Mouse (Mus musculus): ENCODE measurements at regions not wholly inside any gene's neighbourhood (a gene's known extent, or its start where the extent isn't known, plus 50 kb on each side); places are given as distances from the start of the nearest gene placed in this dataset.

- Histone ChIP-seq H3K27me3 (ENCODE audit: control insufficient read depth, insufficient read depth, insufficient read length) (no peaks in the 10 kb centered on the region), H3K4me3 (ENCODE audit: insufficient read depth, poor library complexity, severe bottlenecking) (no peak overlapping the region), H3K79me2 (ENCODE audit: control insufficient read depth, insufficient read depth) (no peaks in the 10 kb centered on the region), H3K36me3 (ENCODE audit: control insufficient read depth, insufficient read depth) (no peaks in the 10 kb centered on the region), H3K79me3 (ENCODE audit: low read depth) (no peaks in the 10 kb centered on the region), H3ac (ENCODE audit: control insufficient read depth, insufficient read length, low read depth) (no peak overlapping the region)
- TF ChIP-seq CEBPB (IDR thresholded peaks at IDR 0.05; ENCODE audit: low read depth) (no peak), CTCF (IDR thresholded peaks at IDR 0.05; ENCODE audit: control insufficient read depth, insufficient read depth, insufficient read length) (no peak), MYOG (IDR thresholded peaks at IDR 0.05; ENCODE audit: control insufficient read depth, extremely low read depth, insufficient read length) (no peak), USF1 (IDR thresholded peaks at IDR 0.05; ENCODE audit: low read depth) (no peak)
Observed at GRCm38 (mm10) chr4:87700508-87700907, 332.7 kb downstream of the Mllt3 start.

DNA sequence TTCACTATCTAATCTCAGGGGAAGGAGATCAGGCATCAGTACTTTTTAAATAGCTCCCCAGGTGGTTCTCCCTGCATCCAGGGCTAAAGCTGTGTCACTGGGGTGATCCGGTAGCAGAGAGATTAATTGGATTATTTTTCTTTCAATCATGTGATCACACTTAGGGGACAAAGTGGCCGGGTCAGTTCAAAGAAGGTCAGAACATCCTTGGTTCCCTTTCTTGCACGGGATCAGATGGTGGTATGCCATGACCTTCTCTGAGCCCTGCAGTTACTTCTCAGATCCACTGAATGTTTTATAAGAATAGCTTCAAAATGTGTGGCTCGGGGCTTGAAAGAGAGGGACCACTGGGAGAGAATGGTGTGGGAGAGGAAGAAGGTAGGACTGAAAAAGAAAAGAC is 333.6 kb downstream of the Mllt3 start:
- H3K27me3 ChIP-seq (ENCODE audit: control insufficient read depth, insufficient read depth, insufficient read length) = no peaks in the 10 kb centered on the region
- no peaks in the 10 kb centered on the region for H3K79me2 ChIP-seq (ENCODE audit: control insufficient read depth, insufficient read depth)
- no peaks in the 10 kb centered on the region for H3K36me3 ChIP-seq (ENCODE audit: control insufficient read depth, insufficient read depth)
- TF ChIP-seq USF1 (IDR thresholded peaks at IDR 0.05; ENCODE audit: low read depth) (no peak), MYOD1 (IDR thresholded peaks at IDR 0.05; ENCODE audit: control insufficient read depth, insufficient read length, low read depth) (no peak), FOSL1 (IDR thresholded peaks at IDR 0.05; ENCODE audit: insufficient read depth, low read length, poor library complexity, severe bottlenecking) (no peak), MAX (IDR thresholded peaks at IDR 0.05) (no peak), CEBPB (IDR thresholded peaks at IDR 0.05; ENCODE audit: low read depth) (no peak), CTCF (IDR thresholded peaks at IDR 0.05; ENCODE audit: control insufficient read depth, insufficient read depth, insufficient read length) (no peak), MYOG (IDR thresholded peaks at IDR 0.05; ENCODE audit: control insufficient read depth, extremely low read depth, insufficient read length) (no peak)
- no peak overlapping the region for H3K4me3 ChIP-seq (ENCODE audit: insufficient read depth, poor library complexity, severe bottlenecking)
- no peaks in the 10 kb centered on the region for H3K79me3 ChIP-seq (ENCODE audit: low read depth)
- H3ac ChIP-seq (ENCODE audit: control insufficient read depth, insufficient read length, low read depth) = no peak overlapping the region

DNA sequence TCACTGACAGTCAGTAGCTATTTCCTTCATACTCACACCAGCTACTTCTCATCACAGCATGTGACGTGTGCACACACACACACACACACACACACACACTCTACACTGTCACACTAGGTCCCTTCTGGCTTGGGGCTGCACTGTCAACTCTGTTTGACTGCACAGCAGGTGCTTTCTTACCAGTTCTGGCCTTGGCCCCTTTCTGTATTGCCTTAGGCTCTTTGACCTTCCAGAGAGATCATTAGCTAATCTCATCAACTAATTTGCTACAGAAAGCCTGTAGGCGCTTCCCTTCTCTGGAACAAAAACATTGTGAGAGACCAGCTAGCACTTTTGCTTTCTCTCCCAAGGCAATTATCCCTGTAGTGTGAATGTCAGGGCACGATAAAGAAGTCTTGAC is 334.4 kb downstream of the Mllt3 start:
- Histone ChIP-seq H3K36me3 (ENCODE audit: control insufficient read depth, insufficient read depth) (no peaks in the 10 kb centered on the region), H3K27me3 (ENCODE audit: control insufficient read depth, insufficient read depth, insufficient read length) (no peaks in the 10 kb centered on the region), H3K79me2 (ENCODE audit: control insufficient read depth, insufficient read depth) (no peaks in the 10 kb centered on the region), H3K79me3 (ENCODE audit: low read depth) (no peaks in the 10 kb centered on the region), H3ac (ENCODE audit: control insufficient read depth, insufficient read length, low read depth) (no peak overlapping the region), H3K4me3 (ENCODE audit: insufficient read depth, poor library complexity, severe bottlenecking) (no peak overlapping the region)
- no peak for TF ChIP-seq FOSL1 (IDR thresholded peaks at IDR 0.05; ENCODE audit: insufficient read depth, low read length, poor library complexity, severe bottlenecking)
- no peak for TF ChIP-seq CTCF (IDR thresholded peaks at IDR 0.05; ENCODE audit: control insufficient read depth, insufficient read depth, insufficient read length)
- TF ChIP-seq CEBPB (IDR thresholded peaks at IDR 0.05; ENCODE audit: low read depth) = no peak

DNA sequence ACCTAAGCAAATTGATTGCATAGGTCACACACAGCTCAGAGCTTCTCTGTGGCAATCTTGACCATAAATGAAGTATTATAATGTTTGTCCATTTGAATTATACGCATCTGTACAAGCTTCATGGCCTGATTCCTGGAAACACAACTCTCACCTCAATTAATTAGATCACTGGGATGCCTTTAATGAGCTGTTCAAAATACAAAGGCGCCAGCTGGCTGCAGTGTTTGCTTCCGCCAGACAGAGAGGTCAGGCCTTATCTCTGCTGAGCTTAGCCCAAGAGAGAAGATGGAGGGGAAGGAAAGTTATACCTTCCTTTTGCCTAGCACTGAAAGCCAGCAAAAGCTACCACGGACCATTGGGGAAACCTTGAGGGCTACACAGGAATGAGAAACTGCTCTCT is 336.2 kb downstream of the Mllt3 start:
- no peaks in the 10 kb centered on the region for H3K79me3 ChIP-seq (ENCODE audit: low read depth)

DNA sequence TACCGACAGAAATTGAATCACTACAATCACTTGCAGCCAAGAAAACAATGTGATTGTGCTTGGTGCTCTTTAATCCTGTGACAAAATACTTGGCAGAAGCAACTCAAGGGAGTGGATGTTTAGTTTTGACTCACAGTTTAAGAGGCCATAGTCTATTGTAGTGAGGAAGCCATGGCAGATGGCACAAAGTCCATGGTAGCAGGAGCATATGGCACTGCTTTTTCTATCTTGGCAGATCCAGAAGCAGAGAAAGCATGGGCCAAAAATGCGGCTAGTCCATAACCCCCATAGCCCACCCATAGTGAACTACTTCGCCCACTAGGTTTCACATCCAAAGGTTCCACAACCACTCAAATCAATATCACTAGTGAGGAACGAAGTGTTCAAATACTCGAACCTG is 337.4 kb downstream of the Mllt3 start:
- H3ac ChIP-seq (ENCODE audit: control insufficient read depth, insufficient read length, low read depth) = no peak overlapping the region
- H3K27me3 ChIP-seq (ENCODE audit: control insufficient read depth, insufficient read depth, insufficient read length) = no peaks in the 10 kb centered on the region
- no peaks in the 10 kb centered on the region for H3K79me3 ChIP-seq (ENCODE audit: low read depth)
- H3K36me3 ChIP-seq (ENCODE audit: control insufficient read depth, insufficient read depth) = no peaks in the 10 kb centered on the region
- no peaks in the 10 kb centered on the region for H3K79me2 ChIP-seq (ENCODE audit: control insufficient read depth, insufficient read depth)
- TF ChIP-seq CEBPB (IDR thresholded peaks at IDR 0.05; ENCODE audit: low read depth) (no peak), CTCF (IDR thresholded peaks at IDR 0.05; ENCODE audit: control insufficient read depth, insufficient read depth, insufficient read length) (no peak), FOSL1 (IDR thresholded peaks at IDR 0.05; ENCODE audit: insufficient read depth, low read length, poor library complexity, severe bottlenecking) (no peak), MYOG (IDR thresholded peaks at IDR 0.05; ENCODE audit: control insufficient read depth, extremely low read depth, insufficient read length) (no peak), MYOD1 (IDR thresholded peaks at IDR 0.05; ENCODE audit: control insufficient read depth, insufficient read length, low read depth) (no peak), MAX (IDR thresholded peaks at IDR 0.05) (no peak), USF1 (IDR thresholded peaks at IDR 0.05; ENCODE audit: low read depth) (no peak)
- H3K4me3 ChIP-seq (ENCODE audit: insufficient read depth, poor library complexity, severe bottlenecking) = no peak overlapping the region

More for the DNA sequence above, 336.2 kb downstream of the Mllt3 start:
- TF ChIP-seq CTCF (IDR thresholded peaks at IDR 0.05; ENCODE audit: control insufficient read depth, insufficient read depth, insufficient read length) = no peak
- TF ChIP-seq MYOG (IDR thresholded peaks at IDR 0.05; ENCODE audit: control insufficient read depth, extremely low read depth, insufficient read length) = no peak
- TF ChIP-seq CEBPB (IDR thresholded peaks at IDR 0.05; ENCODE audit: low read depth) = no peak
- no peak for TF ChIP-seq MYOD1 (IDR thresholded peaks at IDR 0.05; ENCODE audit: control insufficient read depth, insufficient read length, low read depth)
- TF ChIP-seq USF1 (IDR thresholded peaks at IDR 0.05; ENCODE audit: low read depth) = no peak
- TF ChIP-seq FOSL1 (IDR thresholded peaks at IDR 0.05; ENCODE audit: insufficient read depth, low read length, poor library complexity, severe bottlenecking) = no peak
- TF ChIP-seq MAX (IDR thresholded peaks at IDR 0.05) = no peak
- Histone ChIP-seq H3K79me2 (ENCODE audit: control insufficient read depth, insufficient read depth) (no peaks in the 10 kb centered on the region), H3K27me3 (ENCODE audit: control insufficient read depth, insufficient read depth, insufficient read length) (no peaks in the 10 kb centered on the region), H3K4me3 (ENCODE audit: insufficient read depth, poor library complexity, severe bottlenecking) (no peak overlapping the region), H3K36me3 (ENCODE audit: control insufficient read depth, insufficient read depth) (no peaks in the 10 kb centered on the region), H3ac (ENCODE audit: control insufficient read depth, insufficient read length, low read depth) (no peak overlapping the region)

GRCm38 (mm10) chr4:87692741-87693140 is 340.4 kb downstream of the Mllt3 start:
- no peak overlapping the region for H3ac ChIP-seq (ENCODE audit: control insufficient read depth, insufficient read length, low read depth)
- no peak overlapping the region for H3K4me3 ChIP-seq (ENCODE audit: insufficient read depth, poor library complexity, severe bottlenecking)
- TF ChIP-seq USF1 (IDR thresholded peaks at IDR 0.05; ENCODE audit: low read depth) (no peak), MYOD1 (IDR thresholded peaks at IDR 0.05; ENCODE audit: control insufficient read depth, insufficient read length, low read depth) (no peak), FOSL1 (IDR thresholded peaks at IDR 0.05; ENCODE audit: insufficient read depth, low read length, poor library complexity, severe bottlenecking) (no peak), CEBPB (IDR thresholded peaks at IDR 0.05; ENCODE audit: low read depth) (no peak), MYOG (IDR thresholded peaks at IDR 0.05; ENCODE audit: control insufficient read depth, extremely low read depth, insufficient read length) (no peak), MAX (IDR thresholded peaks at IDR 0.05) (no peak), CTCF (IDR thresholded peaks at IDR 0.05; ENCODE audit: control insufficient read depth, insufficient read depth, insufficient read length) (no peak)
- H3K36me3 ChIP-seq (ENCODE audit: control insufficient read depth, insufficient read depth) = no peaks in the 10 kb centered on the region
- no peaks in the 10 kb centered on the region for H3K79me3 ChIP-seq (ENCODE audit: low read depth)
- no peaks in the 10 kb centered on the region for H3K79me2 ChIP-seq (ENCODE audit: control insufficient read depth, insufficient read depth)
- no peaks in the 10 kb centered on the region for H3K27me3 ChIP-seq (ENCODE audit: control insufficient read depth, insufficient read depth, insufficient read length)
